Mouse (Mus musculus) cerebellum, adult 2 months (tissue): ENCODE results near the gene Hnrnph1.

Experiments used
- CTCF ChIP-seq: fragments of 200-500 bp; IDR thresholded peaks from 2 replicates; pipeline ENCODE4 v1.5.1; 2011; ENCODE audit warnings: low read depth, mild to moderate bottlenecking, control low read depth, low read length, moderate library complexity, borderline replicate concordance; ENCODE audit not compliant: insufficient read depth
- POLR2A ChIP-seq: fragments of 200-500 bp; IDR thresholded peaks from 2 replicates; pipeline ENCODE4 v1.6.1; 2011; ENCODE audit warnings: low read length, control low read depth, borderline replicate concordance; ENCODE audit not compliant: insufficient read depth

DNA sequence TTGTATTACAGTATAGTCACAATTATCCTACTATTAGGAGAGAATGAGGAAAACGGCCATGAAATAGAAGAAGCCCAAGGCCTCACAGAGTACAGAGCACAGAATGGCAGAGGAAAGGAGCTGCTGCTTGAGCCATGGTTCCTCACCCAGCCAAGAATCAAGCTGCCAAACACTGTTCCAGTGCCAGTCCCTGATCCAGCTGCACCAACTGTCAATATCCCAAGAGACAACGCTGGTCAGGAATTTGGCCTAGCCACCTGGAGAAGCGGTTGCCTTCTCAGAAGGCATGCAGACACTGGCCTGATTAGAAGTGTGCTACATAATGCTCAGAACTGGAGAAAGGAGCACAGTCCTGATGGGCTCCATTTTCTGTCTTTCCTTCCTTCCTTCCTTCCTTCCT, 43.6 kb upstream of the Hnrnph1 start:
- TF ChIP-seq POLR2A, result no peak
- TF ChIP-seq CTCF, result no peak
